Mouse (Mus musculus) layer of hippocampus, adult 2 months (tissue): ENCODE measurements around the gene Fam216b. TPM values are rescaled to one million over a fixed set of nuclear protein-coding genes. Genes with fewer than 3 reads are reported as not detected.

Experiments used
- DNase-seq, 2 experiments: peaks; one replicate each; pipeline ENCODE4 v3.0.0; 2022; ENCODE audit warnings: low spot score in 2 of 2
- H3K27ac ChIP-seq: fragments of 200-600 bp; 2 replicates; pipeline ENCODE4 v1.8.1; 2022
- H3K4me3 ChIP-seq: fragments of 200-600 bp; 2 replicates; pipeline ENCODE4 v1.8.1; 2022; ENCODE audit warnings: mild to moderate bottlenecking
- CTCF ChIP-seq: fragments of 200-600 bp; conservative IDR thresholded peaks from 2 replicates; pipeline ENCODE4 v1.8.1; 2022; ENCODE audit warnings: antibody characterized with exemption, mild to moderate bottlenecking, moderate library complexity
- long read RNA-seq, 2 experiments: library from polyadenylated mRNA; stranded (forward); transcript quantifications; one replicate each; pipeline ENCODE4 v2.0.0; 2021; ENCODE audit warnings: borderline mapping rate in 2 of 2
- total RNA-seq, 2 experiments: library from RNA; stranded (reverse); gene quantifications; 2 replicates each; pipeline ENCODE4 v1.2.3; 2021

Gene Fam216b
- under 1 TPM; 0.52 to 0.54 TPM for total RNA-seq
- long read RNA-seq, experiment 1, result 0 reads
- long read RNA-seq, experiment 2, result 0 reads

- DNase-seq, result no peak
- H3K4me3 ChIP-seq, result no peak within 1 kb of the TSS
- no peak within 1 kb of the TSS for H3K27ac ChIP-seq
- TF ChIP-seq CTCF, result no peak
Measured at GRCm38 (mm10) chr14:78088907-78089306, at the start of gene Fam216b. Fam216b (minus strand) TSS chr14:78089007.

- no peak for TF ChIP-seq CTCF
- H3K4me3 ChIP-seq, result no peak overlapping the region
- peak in 1 of 2 experiments; percentile 34 for DNase-seq
- peak overlapping the region; percentile 57; the same call in 1 of the 2 replicates for H3K27ac ChIP-seq
Measured at GRCm38 (mm10) chr14:78132368-78133052, 43.7 kb upstream of the Fam216b start.

- no peak for TF ChIP-seq CTCF
- Histone ChIP-seq H3K27ac (no peak overlapping the region), H3K4me3 (no peak overlapping the region)
- no peak for DNase-seq
Measured at GRCm38 (mm10) chr14:78126670-78127069, 37.9 kb upstream of the Fam216b start.

GRCm38 (mm10) chr14:78120286-78120685 lies 31.5 kb upstream of the Fam216b start:
- TF ChIP-seq CTCF, result no peak
- H3K27ac ChIP-seq, result peak overlapping the region; percentile 79
- H3K4me3 ChIP-seq, result no peak overlapping the region
- no peak for DNase-seq

DNA sequence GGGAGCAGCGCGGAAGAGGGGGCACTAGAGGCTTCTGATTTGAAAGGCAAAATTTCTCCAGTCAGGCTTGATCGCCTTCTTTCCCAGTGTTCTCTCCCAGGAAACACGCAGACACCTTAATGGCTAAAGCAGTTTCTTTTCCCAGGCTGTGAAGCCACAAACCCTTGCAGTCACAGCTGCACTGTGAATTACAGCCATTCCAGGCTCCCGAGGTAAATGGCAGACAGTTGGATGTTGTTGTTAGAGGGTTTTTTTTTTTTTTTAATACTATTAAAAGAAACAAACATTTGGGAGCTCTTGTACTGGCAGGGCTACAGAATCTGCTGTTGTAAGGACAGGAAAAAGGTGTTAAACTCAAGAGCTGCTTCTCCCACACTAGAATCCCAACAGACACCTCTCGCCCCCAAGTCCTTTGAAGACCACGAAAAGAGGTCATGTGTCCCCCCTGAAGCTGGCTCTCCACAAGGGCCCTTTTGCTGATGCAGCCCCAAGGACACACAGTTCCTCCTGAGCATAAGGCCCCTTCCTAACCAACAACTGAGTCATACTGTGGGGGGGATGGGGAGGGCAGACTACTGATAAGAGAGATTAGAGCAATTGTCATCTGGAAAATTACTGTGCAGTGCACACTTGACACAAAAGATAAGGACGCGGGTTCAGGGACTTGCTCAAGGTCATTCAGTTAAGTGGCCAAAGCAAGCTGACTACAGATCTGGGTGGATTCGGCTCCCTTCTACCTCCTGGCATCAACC lies 30.8 kb upstream of the Fam216b start:
- TF ChIP-seq CTCF, result no peak
- no peak for DNase-seq
- Histone ChIP-seq H3K27ac (peak overlapping the region; percentile 79), H3K4me3 (no peak overlapping the region)

- no peak overlapping the region for H3K27ac ChIP-seq
- TF ChIP-seq CTCF, result no peak
- H3K4me3 ChIP-seq, result no peak overlapping the region
- no peak for DNase-seq
Measured at GRCm38 (mm10) chr14:78117671-78118070, 28.9 kb upstream of the Fam216b start.

DNA sequence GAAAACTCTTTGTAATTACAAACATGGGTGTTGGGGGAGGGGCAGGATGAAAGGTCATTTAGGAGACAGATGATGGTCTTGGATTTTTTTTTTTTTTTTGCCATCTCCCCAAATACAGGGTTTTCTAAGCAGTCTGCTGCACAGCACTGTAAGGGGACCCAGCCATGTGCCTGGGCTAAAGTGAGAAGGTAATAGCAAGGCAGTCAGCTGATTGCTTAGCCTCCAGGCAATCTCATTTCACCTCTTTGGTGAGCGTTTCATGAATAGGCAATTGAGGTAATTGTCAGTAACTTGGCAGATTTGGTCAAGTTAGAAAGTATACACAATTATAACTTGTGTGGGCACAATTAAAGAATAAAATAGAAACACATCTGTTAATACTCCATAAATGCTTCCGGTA lies 28.5 kb upstream of the Fam216b start:
- H3K4me3 ChIP-seq, result no peak overlapping the region
- no peak for DNase-seq
- TF ChIP-seq CTCF, result no peak
- no peak overlapping the region for H3K27ac ChIP-seq

DNA sequence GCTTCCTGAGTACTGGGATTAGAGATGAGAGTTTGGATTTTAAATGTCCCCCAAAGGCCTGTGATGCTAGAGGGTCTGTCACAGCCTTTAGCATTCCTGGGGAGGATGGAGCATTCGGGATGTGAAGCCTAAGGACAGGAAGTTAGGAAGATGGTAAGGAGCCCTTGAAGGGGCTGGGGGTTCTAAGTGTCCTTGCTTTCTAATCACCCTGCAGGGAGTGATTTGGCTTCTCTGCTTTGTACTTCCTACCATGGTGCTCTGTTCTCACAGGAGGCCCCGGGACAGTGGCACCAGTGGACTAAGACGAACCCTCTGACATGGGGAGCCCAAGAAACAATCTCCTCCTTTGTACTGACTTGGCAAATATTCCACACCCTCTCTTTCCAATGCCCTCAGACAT lies 23.7 kb upstream of the Fam216b start:
- TF ChIP-seq CTCF, result no peak
- Histone ChIP-seq H3K4me3 (no peak overlapping the region), H3K27ac (no peak overlapping the region)
- DNase-seq, result no peak

DNA sequence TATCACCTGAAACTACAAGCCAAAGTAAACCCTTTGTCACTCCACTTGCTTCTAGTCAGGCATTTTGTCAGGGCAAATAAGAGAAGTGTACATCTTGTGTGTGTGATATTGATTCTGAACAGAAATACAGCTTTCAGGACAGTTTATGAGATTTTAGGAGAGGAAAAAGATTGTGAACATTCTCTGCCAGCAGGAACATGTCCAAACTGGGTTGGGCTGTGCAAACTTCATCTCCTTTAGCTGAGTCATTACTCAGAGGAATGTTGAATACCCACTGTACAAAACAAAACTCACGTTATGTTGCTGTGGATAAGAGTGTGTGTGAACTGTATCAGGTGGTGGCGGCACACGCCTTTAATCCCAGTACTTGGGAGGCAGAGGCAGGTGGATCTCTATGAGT lies 22.1 kb upstream of the Fam216b start:
- no peak overlapping the region for H3K4me3 ChIP-seq
- no peak for DNase-seq
- H3K27ac ChIP-seq, result no peak overlapping the region
- no peak for TF ChIP-seq CTCF

- H3K4me3 ChIP-seq, result no peak overlapping the region
- no peak for TF ChIP-seq CTCF
- no peak for DNase-seq
- no peak overlapping the region for H3K27ac ChIP-seq
Measured at GRCm38 (mm10) chr14:78109419-78109818, 20.6 kb upstream of the Fam216b start.

DNA sequence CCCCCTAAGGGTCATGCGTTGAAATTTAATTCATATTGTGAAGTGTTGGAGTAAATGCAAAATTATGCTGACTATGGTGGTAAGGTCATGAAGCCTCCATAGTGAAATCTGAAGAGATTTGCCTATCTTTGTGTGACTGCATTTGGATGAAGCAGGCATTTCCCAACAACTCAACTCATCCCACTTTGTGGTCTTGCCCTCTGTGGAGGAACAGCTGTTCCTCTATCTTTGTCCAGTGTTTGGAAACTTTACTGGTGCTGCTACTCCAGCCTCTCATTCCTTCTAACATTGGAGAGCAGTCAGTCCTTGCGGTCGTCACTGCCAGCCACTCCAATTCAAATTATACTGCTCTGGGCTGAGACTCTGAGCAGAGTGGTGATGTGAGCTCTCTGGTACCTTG lies 19.6 kb upstream of the Fam216b start:
- no peak overlapping the region for H3K4me3 ChIP-seq
- no peak for DNase-seq
- H3K27ac ChIP-seq, result no peak overlapping the region
- TF ChIP-seq CTCF, result no peak; the same call in 1 of the 2 replicates

- DNase-seq, result no peak
- H3K27ac ChIP-seq, result no peak overlapping the region
- H3K4me3 ChIP-seq, result no peak overlapping the region
- no peak for TF ChIP-seq CTCF
Measured at GRCm38 (mm10) chr14:78089591-78089990, 784 bp upstream of the Fam216b start.

- no peak for DNase-seq
- no peak overlapping the region for H3K27ac ChIP-seq
- TF ChIP-seq CTCF, result no peak
Measured at GRCm38 (mm10) chr14:78083465-78083864, 5.3 kb downstream of the Fam216b start.

DNA sequence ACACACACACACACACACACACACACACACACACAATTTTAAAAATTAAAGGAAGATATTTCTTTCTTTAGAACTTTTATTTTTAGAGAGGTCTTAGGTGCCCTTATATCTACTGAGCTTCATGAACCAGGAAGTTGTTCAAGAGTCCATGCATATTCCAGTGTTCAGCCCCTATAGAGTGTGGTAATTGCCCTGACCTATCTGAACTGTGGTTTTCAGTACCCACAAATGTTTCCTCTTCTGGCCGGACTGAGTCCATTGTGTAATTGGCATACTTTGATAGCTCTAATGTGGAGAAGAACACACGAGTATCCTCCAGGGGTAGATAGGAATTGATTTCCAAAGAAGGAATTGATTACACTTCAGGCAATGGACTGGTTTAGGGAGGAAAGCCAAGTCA lies 11.3 kb downstream of the Fam216b start:
- no peak for DNase-seq
- Histone ChIP-seq H3K27ac (no peak overlapping the region), H3K4me3 (no peak overlapping the region)
- no peak for TF ChIP-seq CTCF

More at GRCm38 (mm10) chr14:78083465-78083864, 5.3 kb downstream of the Fam216b start:
- no peak overlapping the region for H3K4me3 ChIP-seq
